Mouse (Mus musculus) intestine, postnatal 0 days (tissue): ENCODE results near the gene Car11. TPM values are rescaled to one million over a fixed set of nuclear protein-coding genes. Genes with fewer than 3 reads are reported as not detected.
A peak's percentile ranks its signal among the peaks of the same experiment; 100 is the strongest.

Experiments used
- ATAC-seq: fragments of 200-750 bp; cut with Nextera tagmentation; 2 replicates; pipeline ENCODE4 v1.8.0; 2017; ENCODE audit warnings: mild to moderate bottlenecking, moderate TSS enrichment, moderate library complexity
- H3K27ac ChIP-seq: fragments of 300-500 bp; sonication (generic); 2 replicates; pipeline ENCODE4 v1.5.1; 2014; ENCODE audit warnings: mild to moderate bottlenecking, low read depth, low read length, moderate library complexity
- H3K27me3 ChIP-seq: fragments of 300-500 bp; sonication (generic); replicated peaks from 2 replicates; pipeline ENCODE4 v1.6.1; 2014; ENCODE audit warnings: low read length, mixed read lengths; ENCODE audit not compliant: control insufficient read depth, insufficient read depth
- H3K36me3 ChIP-seq: fragments of 300-500 bp; sonication (generic); 2 replicates; pipeline ENCODE4 v1.6.1; 2014; ENCODE audit warnings: mild to moderate bottlenecking, moderate library complexity; ENCODE audit not compliant: control insufficient read depth, insufficient read depth
- H3K4me1 ChIP-seq: fragments of 300-500 bp; sonication (generic); replicated peaks from 2 replicates; pipeline ENCODE4 v1.6.1; 2014; ENCODE audit warnings: antibody characterized with exemption, low read length, mixed read lengths; ENCODE audit not compliant: control insufficient read depth, insufficient read depth
- H3K4me2 ChIP-seq: fragments of 300-500 bp; sonication (generic); replicated peaks from 2 replicates; pipeline ENCODE4 v1.6.1; 2014; ENCODE audit warnings: low read depth, mild to moderate bottlenecking, moderate library complexity
- H3K4me3 ChIP-seq: fragments of 300-500 bp; sonication (generic); 2 replicates; pipeline ENCODE4 v1.5.1; 2014; ENCODE audit warnings: low read depth, low read length
- H3K9ac ChIP-seq: fragments of 300-500 bp; sonication (generic); 2 replicates; pipeline ENCODE4 v1.6.1; 2014; ENCODE audit warnings: mild to moderate bottlenecking, low read depth, low read length
- H3K9me3 ChIP-seq: fragments of 300-500 bp; sonication (generic); 2 replicates; pipeline ENCODE4 v1.6.1; 2016; ENCODE audit warnings: mixed run types; ENCODE audit not compliant: control insufficient read depth
- CTCF ChIP-seq: sonication (generic); IDR thresholded peaks from 2 replicates; pipeline ENCODE4 v1.5.1; 2016; ENCODE audit warnings: low read depth, mild to moderate bottlenecking, control low read depth, antibody characterized with exemption, moderate library complexity
- WGBS: fragments of 180-500 bp; shearing (Covaris S2); extraction: QIAGEN DNeasy Blood & Tissue Kit; methylation state at CpG from one replicate; pipeline ENCODE4 v1.1.7; 2014; 5-methylcytosine and 5-hydroxymethylcytosine counted together
- polyA plus RNA-seq: library from polyadenylated mRNA; unstranded; fragments of >200 nt; fragmentation: Nextera tagmentation; extraction: Ambion mirVana; gene quantifications from 2 replicates; pipeline ENCODE4 v1.2.1, GENCODE M21; 2015

The Car11 gene
- polyA plus RNA-seq, 1 experiment from 2014 or later: 2.7 TPM

DNA sequence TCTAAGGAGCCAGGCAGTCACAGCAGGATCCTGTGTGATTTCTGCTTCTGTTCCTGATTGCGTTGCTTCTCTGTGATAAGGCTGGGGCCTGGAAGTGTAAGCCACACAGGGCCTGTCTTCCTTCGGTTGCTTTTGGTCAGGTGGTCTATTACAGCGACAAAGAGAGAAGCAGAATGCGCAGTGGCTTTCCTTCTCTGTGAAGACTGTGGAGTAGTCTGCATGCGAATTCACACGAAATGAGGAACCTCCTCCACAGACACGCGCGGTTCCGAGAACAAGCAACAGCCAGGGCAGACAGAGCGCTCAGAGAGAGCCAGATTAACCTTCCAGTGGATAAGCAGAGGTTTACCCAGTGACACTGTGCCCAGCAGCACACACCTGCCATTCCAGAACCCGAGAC, 41.7 kb downstream of the Car11 start:
- Histone ChIP-seq H3K4me2 (no peak overlapping the region), H3K27me3 (no peaks in the 10 kb centered on the region), H3K4me3 (no peak overlapping the region), H3K27ac (no peak overlapping the region), H3K9ac (no peak overlapping the region), H3K36me3 (no peaks in the 10 kb centered on the region), H3K9me3 (no peaks in the 10 kb centered on the region), H3K4me1 (no peaks in the 10 kb centered on the region)
- 81% methylated on average over 12 of the region's 12 CpGs for WGBS
- ATAC-seq: no peak
- TF ChIP-seq CTCF: no peak

GRCm38 (mm10) chr7:45741777-45742176, 42.1 kb downstream of the Car11 start:
- no peak overlapping the region for H3K27ac ChIP-seq
- no peaks in the 10 kb centered on the region for H3K4me1 ChIP-seq
- 36% methylated on average over 11 of the region's 11 CpGs for WGBS
- H3K9me3 ChIP-seq: no peaks in the 10 kb centered on the region
- no peak for ATAC-seq
- H3K4me2 ChIP-seq: peak overlapping the region; percentile 45
- no peak for TF ChIP-seq CTCF
- H3K27me3 ChIP-seq: no peaks in the 10 kb centered on the region
- no peak overlapping the region for H3K4me3 ChIP-seq
- no peaks in the 10 kb centered on the region for H3K36me3 ChIP-seq
- H3K9ac ChIP-seq: no peak overlapping the region

DNA sequence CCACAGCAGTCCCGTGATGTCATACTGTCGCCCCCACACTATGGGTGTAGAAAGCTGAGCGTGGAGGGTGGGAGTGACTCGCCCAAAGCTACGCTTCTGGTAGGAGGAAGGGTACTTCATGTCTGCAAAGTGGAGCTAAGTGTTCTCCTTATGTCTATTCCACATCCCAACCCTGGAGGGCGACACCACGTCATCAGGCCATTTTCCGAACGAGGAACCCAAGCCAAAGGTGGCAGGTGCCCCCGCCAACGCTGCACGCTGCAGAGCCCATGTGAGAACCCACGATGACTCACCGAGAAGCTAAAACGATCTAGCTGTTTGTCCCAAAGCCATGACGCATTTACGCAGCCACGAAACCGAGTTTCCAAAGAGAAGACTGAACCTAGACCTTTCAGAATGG, 42.7 kb downstream of the Car11 start:
- 32% methylated on average over 19 of the region's 19 CpGs for WGBS
- Histone ChIP-seq H3K9me3 (no peaks in the 10 kb centered on the region), H3K4me3 (no peak overlapping the region), H3K27ac (no peak overlapping the region), H3K4me2 (peak overlapping the region; percentile 45), H3K4me1 (no peaks in the 10 kb centered on the region), H3K36me3 (no peaks in the 10 kb centered on the region), H3K27me3 (no peaks in the 10 kb centered on the region), H3K9ac (no peak overlapping the region)
- no peak for ATAC-seq
- peak; percentile 59 for TF ChIP-seq CTCF

DNA sequence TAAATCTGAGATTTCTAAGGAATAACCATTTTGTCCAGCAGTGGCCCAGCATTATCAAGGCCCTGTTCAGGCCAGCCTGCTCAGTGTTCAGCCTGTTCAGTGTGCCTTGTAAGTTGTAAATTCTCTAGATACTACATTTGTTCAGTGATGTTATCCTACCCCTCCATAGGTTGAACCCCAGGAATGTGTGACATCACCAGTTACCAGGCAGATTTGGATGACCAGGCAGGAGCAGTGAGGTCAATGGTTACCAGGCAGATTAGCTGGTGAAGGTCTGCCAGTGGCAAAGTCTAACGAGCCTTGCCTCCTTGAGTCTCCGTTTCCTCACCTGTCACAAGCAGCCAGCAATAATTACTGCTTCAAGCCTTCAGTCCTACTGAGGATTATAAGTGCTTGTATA, 44.7 kb downstream of the Car11 start:
- Histone ChIP-seq H3K27me3 (no peaks in the 10 kb centered on the region), H3K4me3 (no peak overlapping the region), H3K4me2 (no peak overlapping the region), H3K9me3 (no peaks in the 10 kb centered on the region), H3K27ac (no peak overlapping the region), H3K9ac (no peak overlapping the region), H3K36me3 (no peaks in the 10 kb centered on the region), H3K4me1 (no peaks in the 10 kb centered on the region)
- ATAC-seq: peak; percentile 88
- 26% methylated on average over 2 of the region's 2 CpGs for WGBS
- TF ChIP-seq CTCF: no peak

DNA sequence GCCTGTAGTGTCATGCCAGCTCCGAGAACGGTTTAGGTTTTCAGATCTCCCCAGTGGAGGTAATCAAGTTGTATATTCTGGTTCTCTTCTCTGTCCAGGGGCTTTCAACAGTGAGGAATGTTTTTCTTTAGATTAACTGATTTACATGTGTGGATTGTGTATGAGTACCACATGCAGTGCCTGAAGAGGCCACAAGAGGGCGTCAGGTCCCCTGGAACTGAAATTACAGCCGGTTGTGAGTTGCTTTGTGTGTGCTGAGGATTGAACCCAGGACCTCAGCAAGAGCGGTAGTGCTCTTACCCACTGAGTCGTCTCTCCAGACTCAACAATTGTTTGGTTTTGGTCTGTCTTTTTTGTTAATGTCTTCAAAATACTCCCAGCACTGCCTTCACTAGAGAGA, 46.9 kb downstream of the Car11 start:
- H3K27ac ChIP-seq: no peak overlapping the region
- H3K4me3 ChIP-seq: no peak overlapping the region
- H3K27me3 ChIP-seq: no peaks in the 10 kb centered on the region
- H3K4me2 ChIP-seq: no peak overlapping the region
- no peaks in the 10 kb centered on the region for H3K4me1 ChIP-seq
- H3K9ac ChIP-seq: no peak overlapping the region
- H3K9me3 ChIP-seq: no peaks in the 10 kb centered on the region
- no peaks in the 10 kb centered on the region for H3K36me3 ChIP-seq
- ATAC-seq: no peak
- TF ChIP-seq CTCF: peak; percentile 68
- WGBS: 60% methylated on average over 6 of the region's 6 CpGs

- Histone ChIP-seq H3K27ac (no peak overlapping the region), H3K9ac (no peak overlapping the region), H3K9me3 (no peaks in the 10 kb centered on the region), H3K36me3 (no peaks in the 10 kb centered on the region), H3K4me2 (no peak overlapping the region), H3K4me3 (no peak overlapping the region), H3K4me1 (no peaks in the 10 kb centered on the region), H3K27me3 (no peaks in the 10 kb centered on the region)
- 86% methylated on average over 5 of the region's 5 CpGs for WGBS
- ATAC-seq: no peak
- TF ChIP-seq CTCF: no peak
Measured at GRCm38 (mm10) chr7:45747450-45747849, 47.8 kb downstream of the Car11 start.

DNA sequence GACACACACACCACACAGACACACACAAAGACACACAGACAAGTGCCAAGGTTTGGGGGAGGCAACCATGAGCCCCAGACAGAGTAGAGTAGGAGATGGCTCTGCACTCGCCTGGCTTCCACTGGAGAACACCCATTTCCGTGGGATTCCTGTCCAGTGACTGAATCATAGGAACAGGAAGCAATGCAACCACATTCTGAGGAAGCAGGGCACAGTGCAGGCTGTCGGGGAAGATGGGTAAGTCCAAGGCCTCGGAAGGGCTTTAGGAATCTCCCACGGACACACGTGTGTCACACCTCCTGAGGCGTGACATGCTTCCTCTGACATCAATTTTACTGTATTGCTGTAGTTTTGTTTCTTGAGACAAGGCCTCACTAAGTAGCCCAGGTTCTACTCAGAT, 48.5 kb downstream of the Car11 start:
- Histone ChIP-seq H3K27me3 (no peaks in the 10 kb centered on the region), H3K4me3 (no peak overlapping the region), H3K9me3 (no peaks in the 10 kb centered on the region), H3K4me2 (no peak overlapping the region), H3K27ac (no peak overlapping the region), H3K36me3 (no peaks in the 10 kb centered on the region), H3K4me1 (no peaks in the 10 kb centered on the region), H3K9ac (no peak overlapping the region)
- WGBS: 73% methylated on average over 7 of the region's 7 CpGs
- TF ChIP-seq CTCF: no peak
- no peak for ATAC-seq
